Mouse (Mus musculus) forebrain, embryonic 11.5 days (tissue): ENCODE data around the gene P2ry13. TPM values are rescaled to one million over a fixed set of nuclear protein-coding genes. Genes with fewer than 3 reads are reported as not detected.

Experiments
- ATAC-seq: fragments of 200-750 bp; cut with Nextera tagmentation; replicated peaks from 2 replicates; pipeline ENCODE4 v1.8.0; 2017; ENCODE audit warnings: moderate TSS enrichment; ENCODE audit not compliant: low FRiP score
- DNase-seq: peaks from one replicate; pipeline ENCODE4 v3.0.0-alpha.2; 2017; ENCODE audit warnings: low spot score
- H3K27ac ChIP-seq: fragments of 300-500 bp; sonication (generic); 2 replicates; pipeline ENCODE4 v1.5.1; 2014; ENCODE audit warnings: low read depth, low read length
- H3K27me3 ChIP-seq: fragments of 300-500 bp; sonication (generic); 2 replicates; pipeline ENCODE4 v1.6.1; 2014; ENCODE audit warnings: mild to moderate bottlenecking, low read length, mixed read lengths; ENCODE audit not compliant: control insufficient read depth, insufficient read depth
- H3K36me3 ChIP-seq: fragments of 300-500 bp; sonication (generic); 2 replicates; pipeline ENCODE4 v1.6.1; 2014; ENCODE audit warnings: mild to moderate bottlenecking, low read length, moderate library complexity, mixed read lengths; ENCODE audit not compliant: control insufficient read depth, insufficient read depth
- H3K4me1 ChIP-seq: fragments of 300-500 bp; sonication (generic); replicated peaks from 2 replicates; pipeline ENCODE4 v1.6.1; 2014; ENCODE audit warnings: low read length, mixed read lengths; ENCODE audit not compliant: control insufficient read depth, insufficient read depth
- H3K4me2 ChIP-seq: fragments of 300-500 bp; sonication (generic); 2 replicates; pipeline ENCODE4 v1.6.1; 2014; ENCODE audit warnings: low read depth, mild to moderate bottlenecking, low read length, moderate library complexity, mixed read lengths; ENCODE audit not compliant: severe bottlenecking
- H3K4me3 ChIP-seq: fragments of 300-500 bp; sonication (generic); 2 replicates; pipeline ENCODE4 v1.5.1; 2014; ENCODE audit warnings: low read depth, low read length
- H3K9ac ChIP-seq: fragments of 300-500 bp; sonication (generic); 2 replicates; pipeline ENCODE4 v1.6.1; 2014; ENCODE audit warnings: low read length
- H3K9me3 ChIP-seq: fragments of 300-500 bp; sonication (generic); 2 replicates; pipeline ENCODE4 v1.6.1; 2016; ENCODE audit warnings: low read length, mixed read lengths; ENCODE audit not compliant: control insufficient read depth
- WGBS: fragments of 180-500 bp; shearing (Covaris S2); extraction: QIAGEN DNeasy Blood & Tissue Kit; methylation state at CpG from one replicate; pipeline ENCODE4 v1.1.7; 2014; 5-methylcytosine and 5-hydroxymethylcytosine counted together
- polyA plus RNA-seq: library from polyadenylated mRNA; unstranded; fragments of >200 nt; fragmentation: Nextera tagmentation; extraction: Ambion mirVana; gene quantifications from 2 replicates; pipeline ENCODE4 v1.2.1, GENCODE M21; 2014

Gene P2ry13
- polyA plus RNA-seq, 1 experiment from 2014 or later: 0.77 TPM

GRCm38 (mm10) chr3:59185662-59186061 is 25.0 kb downstream of the P2ry13 start:
- Histone ChIP-seq H3K4me3 (no peak overlapping the region), H3K4me1 (no peaks in the 10 kb centered on the region), H3K9me3 (no peaks in the 10 kb centered on the region), H3K4me2 (no peak overlapping the region), H3K27ac (no peak overlapping the region), H3K9ac (no peak overlapping the region), H3K27me3 (no peaks in the 10 kb centered on the region), H3K36me3 (no peaks in the 10 kb centered on the region)
- WGBS: 94% methylated on average over 4 of the region's 4 CpGs
- ATAC-seq (no peak), DNase-seq (no peak)

- no peak for DNase-seq
- ATAC-seq: peak; percentile 49; the same call in 1 of the 2 replicates
- H3K4me3 ChIP-seq: no peak overlapping the region
Observed at GRCm38 (mm10) chr3:59182129-59182528, 28.6 kb downstream of the P2ry13 start.

GRCm38 (mm10) chr3:59181134-59181533 is 29.5 kb downstream of the P2ry13 start:
- Histone ChIP-seq H3K27me3 (no peaks in the 10 kb centered on the region), H3K27ac (no peak overlapping the region), H3K9me3 (no peaks in the 10 kb centered on the region), H3K4me1 (no peaks in the 10 kb centered on the region), H3K4me2 (no peak overlapping the region), H3K4me3 (no peak overlapping the region), H3K9ac (no peak overlapping the region), H3K36me3 (no peaks in the 10 kb centered on the region)
- 69% methylated on average over 5 of the region's 5 CpGs for WGBS
- DNase-seq (no peak), ATAC-seq (no peak)

More at GRCm38 (mm10) chr3:59182129-59182528, 28.6 kb downstream of the P2ry13 start:
- Histone ChIP-seq H3K36me3 (no peaks in the 10 kb centered on the region), H3K4me2 (no peak overlapping the region), H3K27ac (no peak overlapping the region), H3K4me1 (no peaks in the 10 kb centered on the region), H3K9me3 (no peaks in the 10 kb centered on the region), H3K27me3 (no peaks in the 10 kb centered on the region), H3K9ac (no peak overlapping the region)

- DNase-seq (no peak), ATAC-seq (no peak)
- Histone ChIP-seq H3K4me2 (no peak overlapping the region), H3K27me3 (no peaks in the 10 kb centered on the region), H3K27ac (no peak overlapping the region), H3K9me3 (no peaks in the 10 kb centered on the region), H3K9ac (no peak overlapping the region), H3K4me1 (no peaks in the 10 kb centered on the region), H3K36me3 (no peaks in the 10 kb centered on the region), H3K4me3 (no peak overlapping the region)
- WGBS: 68% methylated on average over 5 of the region's 5 CpGs
Observed at GRCm38 (mm10) chr3:59176871-59177270, 33.8 kb downstream of the P2ry13 start.

- no peaks in the 10 kb centered on the region for H3K4me1 ChIP-seq
- H3K4me2 ChIP-seq: no peak overlapping the region
- H3K9ac ChIP-seq: no peak overlapping the region
- WGBS: 47% methylated on average over 5 of the region's 5 CpGs
- no peak overlapping the region for H3K27ac ChIP-seq
- no peak for DNase-seq
- H3K27me3 ChIP-seq: no peaks in the 10 kb centered on the region
- no peaks in the 10 kb centered on the region for H3K36me3 ChIP-seq
- H3K4me3 ChIP-seq: no peak overlapping the region
- no peaks in the 10 kb centered on the region for H3K9me3 ChIP-seq
- ATAC-seq: no peak
Observed at GRCm38 (mm10) chr3:59175234-59175633, 35.4 kb downstream of the P2ry13 start.

- no peaks in the 10 kb centered on the region for H3K4me1 ChIP-seq
- H3K9ac ChIP-seq: no peak overlapping the region
- no peak overlapping the region for H3K4me2 ChIP-seq
- 84% methylated on average over 6 of the region's 6 CpGs for WGBS
- no peaks in the 10 kb centered on the region for H3K9me3 ChIP-seq
- H3K27ac ChIP-seq: no peak overlapping the region
- no peak overlapping the region for H3K4me3 ChIP-seq
- no peaks in the 10 kb centered on the region for H3K36me3 ChIP-seq
- no peaks in the 10 kb centered on the region for H3K27me3 ChIP-seq
- ATAC-seq: no peak
- no peak for DNase-seq
Observed at GRCm38 (mm10) chr3:59174426-59175154, 36.1 kb downstream of the P2ry13 start.

GRCm38 (mm10) chr3:59169921-59170627 is 40.6 kb downstream of the P2ry13 start:
- H3K36me3 ChIP-seq: no peaks in the 10 kb centered on the region
- no peaks in the 10 kb centered on the region for H3K27me3 ChIP-seq
- no peak overlapping the region for H3K9ac ChIP-seq
- ATAC-seq (no peak), DNase-seq (no peak)
- WGBS: 60% methylated on average over 2 of the region's 2 CpGs
- H3K4me1 ChIP-seq: no peaks in the 10 kb centered on the region
- H3K9me3 ChIP-seq: no peaks in the 10 kb centered on the region
- H3K4me3 ChIP-seq: no peak overlapping the region
- H3K27ac ChIP-seq: no peak overlapping the region
- no peak overlapping the region for H3K4me2 ChIP-seq

GRCm38 (mm10) chr3:59169215-59169614 is 41.5 kb downstream of the P2ry13 start:
- H3K4me3 ChIP-seq: no peak overlapping the region
- no peaks in the 10 kb centered on the region for H3K36me3 ChIP-seq
- H3K9me3 ChIP-seq: no peaks in the 10 kb centered on the region
- DNase-seq (no peak), ATAC-seq (no peak)
- no peaks in the 10 kb centered on the region for H3K4me1 ChIP-seq
- H3K27me3 ChIP-seq: no peaks in the 10 kb centered on the region
- 83% methylated on average over 4 of the region's 4 CpGs for WGBS
- H3K27ac ChIP-seq: no peak overlapping the region
- no peak overlapping the region for H3K9ac ChIP-seq
- no peak overlapping the region for H3K4me2 ChIP-seq

GRCm38 (mm10) chr3:59168476-59168875 is 42.2 kb downstream of the P2ry13 start:
- no peaks in the 10 kb centered on the region for H3K9me3 ChIP-seq
- DNase-seq: no peak
- no peak for ATAC-seq
- H3K36me3 ChIP-seq: no peaks in the 10 kb centered on the region
- no peaks in the 10 kb centered on the region for H3K4me1 ChIP-seq
- no peaks in the 10 kb centered on the region for H3K27me3 ChIP-seq
- H3K9ac ChIP-seq: no peak overlapping the region
- no peak overlapping the region for H3K4me2 ChIP-seq
- H3K4me3 ChIP-seq: no peak overlapping the region
- H3K27ac ChIP-seq: no peak overlapping the region
- WGBS: 89% methylated on average over 6 of the region's 6 CpGs
